Mouse (Mus musculus): ENCODE results near the gene Olfr24. TPM values are rescaled to one million over a fixed set of nuclear protein-coding genes. Genes with fewer than 3 reads are reported as not detected.
A peak's percentile ranks its signal among the peaks of the same experiment; 100 is the strongest.
"Not testable (repeated sequence)": the region's sequence is repeated elsewhere in the genome, so short reads cannot be mapped to it uniquely, and the experiment has no call there.

Olfr24 gene
- not detected for total RNA-seq (2021)
- long read RNA-seq, experiment 1 = 0 reads
- long read RNA-seq, experiment 2 = 0 reads

- DNase-seq = no peak
These were observed at the start of gene Olfr24 for GRCm38 (mm10) chr9:18763896-18764295. Olfr24 (minus strand) TSS chr9:18763996.

- no peak for DNase-seq
These were observed 21.5 kb upstream of the Olfr24 start for GRCm38 (mm10) chr9:18785316-18785715.

- peak; percentile 3 for DNase-seq
These were observed 15.7 kb upstream of the Olfr24 start for GRCm38 (mm10) chr9:18779476-18779875.

GRCm38 (mm10) chr9:18778981-18779380 lies 15.2 kb upstream of the Olfr24 start:
- no peak for DNase-seq

- DNase-seq = no peak
These were observed 8.2 kb downstream of the Olfr24 start for GRCm38 (mm10) chr9:18755595-18755994.

GRCm38 (mm10) chr9:18744639-18745038 lies 19.2 kb downstream of the Olfr24 start:
- no peak for DNase-seq

- DNase-seq = not testable (repeated sequence)
These were observed 29.6 kb downstream of the Olfr24 start for GRCm38 (mm10) chr9:18734177-18734576.

GRCm38 (mm10) chr9:18722712-18723099 lies 41.1 kb downstream of the Olfr24 start:
- no peak for DNase-seq

- no peak for DNase-seq
These were observed 41.7 kb downstream of the Olfr24 start for GRCm38 (mm10) chr9:18721931-18722711.

- DNase-seq = no peak
These were observed 42.8 kb downstream of the Olfr24 start for GRCm38 (mm10) chr9:18721011-18721410.

- no peak for DNase-seq
These were observed 58.2 kb downstream of the Olfr24 start for GRCm38 (mm10) chr9:18705628-18706027.

Other genes starting within 250 kb of the Olfr24 start
- gene Muc16, start 89.5 kb downstream of the Olfr24 start, total RNA-seq (2021) = under 1 TPM; 0.02 to 0.16 TPM
- not detected for gene Olfr828, start 55.5 kb upstream of the Olfr24 start, total RNA-seq (2021)
- gene Olfr829, start 90.9 kb upstream of the Olfr24 start, total RNA-seq (2021) = not detected
- not detected for gene Olfr830, start 110.7 kb upstream of the Olfr24 start, total RNA-seq (2021)
- gene Olfr832, start 173.1 kb upstream of the Olfr24 start, total RNA-seq (2021) = not detected
- not detected for gene Olfr834, start 224.0 kb upstream of the Olfr24 start, total RNA-seq (2021)